In genomic region chr16:30042859-30043258, GRCm38 (mm10) we compare ENCODE assay signal across 6 mouse cellular contexts.
"Had no signal": no experiment of that assay in that cellular context is flagged by ENCODE, and none has a peak within 500 bp of the region (broad histone marks: within the 10 kb centered on the region; RNA-seq: fewer than 3 reads in every experiment).

No protein-coding gene starts in this region.

- DNase-seq: kidney, adult 9 months; kidney, postnatal 36 days; lung, embryonic 14.5 days; lung, postnatal 10 days; lung, postnatal 4 days; midbrain, embryonic 14.5 days had no signal
